Mouse (Mus musculus): ENCODE results near the gene Pprc1. TPM values are rescaled to one million over a fixed set of nuclear protein-coding genes. Genes with fewer than 3 reads are reported as not detected.

The Pprc1 gene
- 15.5 and 19.1 TPM in 2 replicates for polyA plus RNA-seq (2015; fragmentation: Nextera tagmentation; extraction: Ambion mirVana)

DNA sequence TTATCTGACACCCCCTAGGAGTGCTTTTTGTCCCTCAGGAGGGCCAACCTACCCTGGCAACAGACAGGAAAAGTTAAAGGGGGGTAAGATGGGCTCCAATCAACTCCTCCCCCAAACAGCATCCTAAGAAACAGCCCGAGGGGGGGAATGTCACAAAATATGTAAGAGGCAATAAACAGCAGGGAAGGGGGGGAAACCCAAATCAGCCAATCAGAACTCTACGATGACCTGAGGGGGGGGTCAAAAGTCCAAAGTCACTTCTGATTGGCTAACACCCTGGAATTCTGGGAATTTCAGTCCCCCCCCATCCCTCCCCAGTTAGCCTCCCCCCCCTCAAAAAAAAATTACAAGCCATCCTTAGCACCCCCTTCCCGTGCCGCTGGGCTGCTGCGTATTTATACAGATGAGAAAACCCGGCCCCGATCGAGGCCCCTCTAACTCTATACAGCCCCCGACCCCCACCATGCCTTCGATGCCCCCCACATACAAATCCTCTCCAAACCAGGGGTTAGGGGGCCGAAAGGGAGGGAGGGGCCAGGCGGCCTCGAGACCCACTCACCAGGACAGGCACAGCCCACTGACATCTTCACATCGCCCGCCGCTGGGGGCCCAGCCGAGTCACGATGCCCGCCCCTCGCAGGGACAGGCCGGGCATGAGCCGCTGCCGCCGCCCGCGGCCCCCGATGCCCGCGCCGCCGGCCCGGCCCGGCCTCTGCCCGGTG, at the start of gene Pprc1:
Pprc1 (plus strand) TSS at position 616 of the 722 bp plus-strand sequence.

DNA sequence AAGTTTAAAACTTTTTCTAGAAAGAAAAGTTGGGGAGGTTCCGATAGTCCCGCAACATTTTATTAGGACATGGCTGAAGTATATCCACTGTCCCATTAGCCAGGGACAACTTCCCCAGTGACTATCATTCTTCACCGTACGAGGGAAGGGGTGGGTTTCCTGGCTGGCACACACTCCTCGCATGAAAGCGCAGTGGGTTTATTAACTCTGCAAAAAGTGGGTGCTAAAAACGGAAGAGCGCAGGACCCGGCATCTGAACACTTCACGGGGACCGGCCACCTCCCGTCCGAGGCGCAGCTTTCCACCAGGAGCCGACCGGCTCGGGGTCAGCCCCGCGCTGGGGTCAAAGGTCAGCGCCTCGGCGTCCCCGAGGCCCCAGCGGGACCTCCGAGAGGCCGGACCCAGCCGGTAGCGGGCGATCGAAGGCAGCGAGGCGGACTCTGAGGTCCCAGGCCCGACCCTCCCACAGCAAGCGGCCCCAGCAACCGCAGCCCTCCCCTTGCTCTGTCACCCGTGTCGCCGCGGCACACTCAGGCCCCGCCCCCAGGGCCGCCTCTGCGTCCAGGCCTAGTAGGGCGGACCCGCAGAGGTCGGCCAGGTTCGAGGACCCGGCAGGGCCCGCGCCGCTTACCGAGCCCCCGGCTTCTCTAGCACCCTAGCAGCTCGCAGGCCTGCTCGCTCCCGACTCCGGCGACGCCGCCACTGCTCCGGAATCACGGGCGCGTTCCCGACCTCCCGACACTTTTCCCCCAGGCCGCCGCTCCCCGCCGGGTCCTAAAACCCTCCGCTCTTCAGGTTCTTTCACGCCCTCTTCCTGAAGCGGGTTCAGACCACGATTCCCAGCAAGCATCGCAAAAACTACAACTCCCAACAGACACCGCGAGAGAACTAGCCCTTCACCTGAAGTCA, 46.6 kb upstream of the Pprc1 start, which contains the start of gene Armh3:
Armh3 (minus strand) TSS at position 704 of the 909 bp plus-strand sequence.

DNA sequence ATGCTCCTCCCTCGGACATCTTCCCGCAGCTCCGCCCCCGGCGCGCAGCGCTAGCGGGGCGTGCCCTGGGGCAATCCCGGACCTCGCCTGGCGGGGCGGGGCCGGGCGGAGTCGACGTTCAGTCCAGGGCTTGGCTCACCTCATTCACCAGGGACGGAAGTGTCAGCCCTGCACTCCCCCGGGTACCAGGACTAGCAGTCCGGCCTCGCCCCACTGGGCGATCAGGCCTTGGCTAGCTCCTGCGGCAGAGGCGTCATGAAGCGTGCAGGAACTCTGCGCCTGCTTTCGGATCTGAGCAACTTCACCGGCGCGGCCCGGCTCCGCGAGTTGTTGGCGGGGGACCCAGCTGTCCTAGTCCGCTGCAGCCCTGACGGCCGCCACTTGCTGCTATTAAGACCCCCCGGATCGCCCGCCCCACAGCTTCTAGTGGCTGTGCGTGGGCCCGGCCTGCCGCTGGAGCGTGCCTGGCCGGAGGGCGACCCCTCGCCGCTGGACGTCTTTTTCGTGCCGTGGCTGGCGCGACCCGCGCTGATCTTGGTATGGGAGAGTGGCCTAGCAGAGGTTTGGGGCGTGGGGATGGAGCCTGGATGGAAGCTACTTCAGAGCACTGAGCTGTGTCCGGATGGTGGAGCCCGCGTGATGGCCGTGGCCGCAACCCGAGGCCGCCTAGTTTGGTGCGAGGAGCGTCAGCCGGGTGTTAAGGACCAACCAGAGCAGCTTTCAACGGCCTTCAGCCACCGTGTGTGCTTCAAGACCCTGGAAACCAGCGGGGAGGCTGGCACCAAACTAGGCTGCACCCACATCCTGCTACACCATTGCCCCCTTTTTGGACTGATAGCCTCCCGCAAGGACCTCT, 41.1 kb upstream of the Pprc1 start, which contains the start of gene Hps6:
Hps6 (plus strand) TSS at position 138 of the 856 bp plus-strand sequence.

DNA sequence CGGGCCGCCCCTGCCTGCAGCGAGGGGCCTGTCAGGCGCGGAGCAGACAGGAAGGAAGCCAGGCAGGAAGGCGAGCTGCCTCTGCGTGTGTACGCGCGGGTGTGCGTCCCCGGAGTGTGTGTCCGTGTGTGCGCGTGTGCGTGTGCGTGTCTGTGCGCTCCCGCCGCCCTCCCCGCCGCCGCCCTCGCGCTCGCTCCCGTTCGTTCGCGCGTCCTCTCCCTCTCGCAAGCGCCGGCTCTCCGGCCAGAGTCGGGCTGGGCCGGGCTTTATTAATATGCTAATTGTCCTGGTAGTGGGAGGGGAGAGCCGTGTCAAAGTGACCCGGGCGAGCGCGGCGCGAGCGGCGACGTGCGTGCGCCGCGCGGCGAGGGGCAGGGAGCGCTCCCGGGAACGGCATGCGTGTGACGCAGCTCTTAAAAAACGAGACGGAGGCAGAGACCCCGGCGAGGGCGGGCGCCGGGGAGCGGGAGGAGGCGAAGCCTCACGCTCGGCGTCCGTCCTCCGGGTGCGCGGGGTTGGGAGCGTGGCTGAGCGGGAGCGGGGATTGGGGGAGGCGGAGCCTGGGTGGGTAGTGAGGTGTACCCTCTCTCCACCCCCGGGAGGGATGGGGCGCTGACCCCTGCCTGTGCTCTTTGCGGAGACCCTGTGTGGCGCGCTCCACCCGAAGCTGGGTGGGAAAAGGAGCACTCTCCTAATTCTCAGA, 458 bp downstream of the Pprc1 start, which contains the start of gene Ldb1:
Ldb1 (minus strand) TSS at position 222 of the 703 bp plus-strand sequence.

DNA sequence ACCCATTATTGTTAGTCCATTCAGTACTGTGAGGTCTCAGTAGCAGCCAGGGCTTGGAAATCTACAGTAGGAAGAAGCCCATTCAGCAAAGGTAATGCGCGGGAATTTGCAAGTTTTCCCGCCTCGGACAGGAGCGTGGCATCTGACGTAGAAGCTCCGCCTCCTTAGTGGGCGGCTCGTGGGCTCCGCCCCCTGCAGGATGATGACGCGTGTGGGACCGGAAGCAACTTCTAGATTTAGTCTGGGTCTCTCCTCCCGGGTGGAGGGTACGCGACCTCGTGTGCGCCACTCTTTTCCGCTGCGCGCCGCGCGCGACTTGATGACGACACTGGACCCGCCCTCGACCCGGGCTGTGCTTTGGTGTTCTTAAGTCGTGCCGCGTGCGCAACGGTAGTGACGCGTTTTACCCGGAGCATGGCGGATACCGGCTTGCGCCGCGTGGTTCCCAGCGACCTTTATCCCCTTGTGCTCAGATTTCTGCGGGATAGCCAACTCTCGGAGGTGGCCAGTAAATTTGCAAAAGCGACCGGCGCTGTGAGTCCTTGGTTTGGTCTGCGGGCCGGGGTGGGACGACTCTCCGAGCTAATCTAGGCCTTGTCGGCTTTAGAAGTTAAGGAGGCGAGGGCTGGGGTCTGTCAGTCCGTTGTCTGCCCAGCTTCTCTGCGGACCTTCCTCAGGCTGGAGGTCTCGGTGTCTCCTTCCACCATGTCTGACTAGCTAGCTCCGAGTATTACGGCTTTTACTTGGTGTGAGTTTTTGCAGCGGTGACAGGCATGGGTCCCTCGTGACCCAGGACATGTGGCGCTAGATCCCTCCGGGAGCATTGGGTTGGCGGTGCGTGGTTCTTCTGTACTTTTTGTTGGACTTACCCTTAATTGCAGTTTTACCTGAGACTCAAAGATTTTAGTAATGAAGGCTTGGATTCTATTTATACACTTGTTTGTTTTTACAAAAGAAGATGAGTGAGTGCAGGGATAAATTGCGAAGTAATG, 31.2 kb downstream of the Pprc1 start, which contains the start of gene Nolc1:
Nolc1 (plus strand) TSS at position 248 of the 992 bp plus-strand sequence.

Other genes with a start within 250 kb of the Pprc1 start
- gene Kcnip2, start 228.8 kb upstream of the Pprc1 start, polyA plus RNA-seq (2015; fragmentation: Nextera tagmentation; extraction: Ambion mirVana), result 1.1 and 1.3 TPM in 2 replicates
- 4.9 and 7.0 TPM in 2 replicates for gene Armh3, start 46.4 kb upstream of the Pprc1 start, polyA plus RNA-seq (2015; fragmentation: Nextera tagmentation; extraction: Ambion mirVana)
- gene Hps6, start 41.4 kb upstream of the Pprc1 start, polyA plus RNA-seq (2015; fragmentation: Nextera tagmentation; extraction: Ambion mirVana), result 3.2 and 3.6 TPM in 2 replicates
- 68.1 and 78.3 TPM in 2 replicates for gene Ldb1, start 328 bp downstream of the Pprc1 start, polyA plus RNA-seq (2015; fragmentation: Nextera tagmentation; extraction: Ambion mirVana)
- 56.7 and 62.2 TPM in 2 replicates for gene Nolc1, start 31.0 kb downstream of the Pprc1 start, polyA plus RNA-seq (2015; fragmentation: Nextera tagmentation; extraction: Ambion mirVana)
- 0.10 and 0.25 TPM in 2 replicates for gene Elovl3, start 87.0 kb downstream of the Pprc1 start, polyA plus RNA-seq (2015; fragmentation: Nextera tagmentation; extraction: Ambion mirVana)
- gene Pitx3, start 103.4 kb downstream of the Pprc1 start, polyA plus RNA-seq (2015; fragmentation: Nextera tagmentation; extraction: Ambion mirVana), result 0.34 TPM in 1 of 2 replicates, not detected in the other
- 14.4 and 17.6 TPM in 2 replicates for gene Gbf1, start 107.6 kb downstream of the Pprc1 start, polyA plus RNA-seq (2015; fragmentation: Nextera tagmentation; extraction: Ambion mirVana)

Measured in spleen, postnatal 0 days (tissue).